Mouse (Mus musculus): Measurements from ENCODE around the gene Coro2a.
"Not testable (repeated sequence)": the region's sequence is repeated elsewhere in the genome, so short reads cannot be mapped to it uniquely, and the experiment has no call there.

GRCm38 (mm10) chr4:46599609-46600008, 2.4 kb downstream of the Coro2a start:
- TF ChIP-seq CTCF (IDR thresholded peaks at IDR 0.05; ENCODE audit: control insufficient read depth, insufficient read depth, insufficient read length); MAX (IDR thresholded peaks at IDR 0.05); USF1 (IDR thresholded peaks at IDR 0.05; ENCODE audit: low read depth); MYOG (IDR thresholded peaks at IDR 0.05; ENCODE audit: control insufficient read depth, extremely low read depth, insufficient read length); FOSL1 (IDR thresholded peaks at IDR 0.05; ENCODE audit: insufficient read depth, low read length, poor library complexity, severe bottlenecking); CEBPB (IDR thresholded peaks at IDR 0.05; ENCODE audit: low read depth): not testable (repeated sequence)

Data from C2C12 (cell line).